Mouse (Mus musculus): ENCODE measurements at regions not wholly inside any gene's neighbourhood (a gene's known extent, or its start where the extent isn't known, plus 50 kb on each side); places are given as distances from the start of the nearest gene placed in this dataset.

- Histone ChIP-seq H3K9ac (ENCODE audit: low read depth, low read length) (no peak overlapping the region), H3K4me1 (ENCODE audit: control insufficient read depth, insufficient read depth, low read length) (no peaks in the 10 kb centered on the region), H3K36me3 (ENCODE audit: control insufficient read depth, insufficient read depth, low read length) (no peaks in the 10 kb centered on the region), H3K27ac (ENCODE audit: low read depth, low read length) (no peak overlapping the region), H3K4me3 (ENCODE audit: low read depth, low read length) (no peak overlapping the region), H3K27me3 (ENCODE audit: control insufficient read depth, insufficient read depth, low read length) (no peaks in the 10 kb centered on the region), H3K9me3 (replicated peaks; ENCODE audit: control insufficient read depth, low read length) (no peaks in the 10 kb centered on the region), H3K4me2 (no peak overlapping the region)
- ATAC-seq (replicated peaks; ENCODE audit: insufficient number of reproducible peaks, low FRiP score, low TSS enrichment): no peak
- 83% methylated on average over 3 of the region's 3 CpGs for WGBS (ENCODE audit: insufficient replicate concordance)
These were observed 288.2 kb upstream of the Jarid2 start for GRCm38 (mm10) chr13:44441061-44441460.

GRCm38 (mm10) chr13:44449216-44449830, 280.0 kb upstream of the Jarid2 start:
- WGBS (ENCODE audit: insufficient replicate concordance): 67% methylated on average over 1 of the region's 1 CpGs
- ATAC-seq (replicated peaks; ENCODE audit: insufficient number of reproducible peaks, low FRiP score, low TSS enrichment): no peak
- no peaks in the 10 kb centered on the region for H3K36me3 ChIP-seq (ENCODE audit: control insufficient read depth, insufficient read depth, low read length)

GRCm38 (mm10) chr13:44451224-44451623, 278.1 kb upstream of the Jarid2 start:
- H3K4me1 ChIP-seq (ENCODE audit: control insufficient read depth, insufficient read depth, low read length): peaks cover 10% of the 10 kb centered on the region
- 87% methylated on average over 5 of the region's 5 CpGs for WGBS (ENCODE audit: insufficient replicate concordance)
- H3K4me2 ChIP-seq: no peak overlapping the region
- H3K27me3 ChIP-seq (ENCODE audit: control insufficient read depth, insufficient read depth, low read length): no peaks in the 10 kb centered on the region
- H3K36me3 ChIP-seq (ENCODE audit: control insufficient read depth, insufficient read depth, low read length): no peaks in the 10 kb centered on the region
- no peak overlapping the region for H3K9ac ChIP-seq (ENCODE audit: low read depth, low read length)
- no peaks in the 10 kb centered on the region for H3K9me3 ChIP-seq (replicated peaks; ENCODE audit: control insufficient read depth, low read length)
- no peak overlapping the region for H3K4me3 ChIP-seq (ENCODE audit: low read depth, low read length)
- no peak for ATAC-seq (replicated peaks; ENCODE audit: insufficient number of reproducible peaks, low FRiP score, low TSS enrichment)
- H3K27ac ChIP-seq (ENCODE audit: low read depth, low read length): no peak overlapping the region

More at GRCm38 (mm10) chr13:44449216-44449830, 280.0 kb upstream of the Jarid2 start:
- Histone ChIP-seq H3K27ac (ENCODE audit: low read depth, low read length) (no peak overlapping the region), H3K9ac (ENCODE audit: low read depth, low read length) (no peak overlapping the region), H3K27me3 (ENCODE audit: control insufficient read depth, insufficient read depth, low read length) (no peaks in the 10 kb centered on the region), H3K4me1 (ENCODE audit: control insufficient read depth, insufficient read depth, low read length) (peaks cover 9% of the 10 kb centered on the region), H3K4me3 (ENCODE audit: low read depth, low read length) (no peak overlapping the region), H3K9me3 (replicated peaks; ENCODE audit: control insufficient read depth, low read length) (no peaks in the 10 kb centered on the region), H3K4me2 (no peak overlapping the region)

GRCm38 (mm10) chr13:44453131-44453530, 276.1 kb upstream of the Jarid2 start:
- H3K36me3 ChIP-seq (ENCODE audit: control insufficient read depth, insufficient read depth, low read length): no peaks in the 10 kb centered on the region
- H3K9ac ChIP-seq (ENCODE audit: low read depth, low read length): no peak overlapping the region
- H3K9me3 ChIP-seq (replicated peaks; ENCODE audit: control insufficient read depth, low read length): no peaks in the 10 kb centered on the region; the same call in 1 of the 2 replicates
- H3K27ac ChIP-seq (ENCODE audit: low read depth, low read length): no peak overlapping the region
- no peak for ATAC-seq (replicated peaks; ENCODE audit: insufficient number of reproducible peaks, low FRiP score, low TSS enrichment)
- no peak overlapping the region for H3K4me3 ChIP-seq (ENCODE audit: low read depth, low read length)
- WGBS (ENCODE audit: insufficient replicate concordance): 58% methylated on average over 7 of the region's 7 CpGs
- H3K4me2 ChIP-seq: no peak overlapping the region
- H3K4me1 ChIP-seq (ENCODE audit: control insufficient read depth, insufficient read depth, low read length): peaks cover 10% of the 10 kb centered on the region
- H3K27me3 ChIP-seq (ENCODE audit: control insufficient read depth, insufficient read depth, low read length): no peaks in the 10 kb centered on the region

- ATAC-seq (replicated peaks; ENCODE audit: insufficient number of reproducible peaks, low FRiP score, low TSS enrichment): no peak
- 21% methylated on average over 9 of the region's 9 CpGs for WGBS (ENCODE audit: insufficient replicate concordance)
- Histone ChIP-seq H3K4me3 (ENCODE audit: low read depth, low read length) (no peak overlapping the region), H3K27me3 (ENCODE audit: control insufficient read depth, insufficient read depth, low read length) (no peaks in the 10 kb centered on the region), H3K4me1 (ENCODE audit: control insufficient read depth, insufficient read depth, low read length) (peaks cover 10% of the 10 kb centered on the region), H3K36me3 (ENCODE audit: control insufficient read depth, insufficient read depth, low read length) (no peaks in the 10 kb centered on the region), H3K9me3 (replicated peaks; ENCODE audit: control insufficient read depth, low read length) (no peaks in the 10 kb centered on the region; the same call in 1 of the 2 replicates), H3K27ac (ENCODE audit: low read depth, low read length) (no peak overlapping the region), H3K9ac (ENCODE audit: low read depth, low read length) (no peak overlapping the region), H3K4me2 (no peak overlapping the region)
These were observed 275.1 kb upstream of the Jarid2 start for GRCm38 (mm10) chr13:44454136-44454535.

DNA sequence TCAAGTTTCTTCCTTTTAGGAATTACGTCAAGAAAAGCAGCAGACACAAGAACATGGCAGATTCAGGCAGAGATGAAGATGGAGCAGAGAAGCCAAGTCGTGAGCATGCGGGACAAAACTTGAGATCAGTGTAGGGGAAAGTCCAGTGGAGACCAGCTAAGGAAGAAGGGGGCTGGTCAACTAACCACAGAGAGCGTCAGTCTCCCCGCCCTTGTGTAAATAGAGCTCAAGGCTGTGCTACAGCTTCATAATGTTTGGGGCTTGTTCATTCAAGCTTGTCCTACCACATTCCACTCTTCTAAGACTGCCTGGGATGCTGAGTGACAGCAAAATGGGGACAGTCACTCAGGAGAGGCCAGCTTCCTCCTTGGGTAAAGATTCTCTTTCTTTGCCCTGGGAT, 274.1 kb upstream of the Jarid2 start:
- 71% methylated on average over 5 of the region's 5 CpGs for WGBS (ENCODE audit: insufficient replicate concordance)
- ATAC-seq (replicated peaks; ENCODE audit: insufficient number of reproducible peaks, low FRiP score, low TSS enrichment): no peak
- Histone ChIP-seq H3K27ac (ENCODE audit: low read depth, low read length) (no peak overlapping the region), H3K9ac (ENCODE audit: low read depth, low read length) (no peak overlapping the region), H3K4me1 (ENCODE audit: control insufficient read depth, insufficient read depth, low read length) (peaks cover 10% of the 10 kb centered on the region), H3K4me2 (no peak overlapping the region), H3K27me3 (ENCODE audit: control insufficient read depth, insufficient read depth, low read length) (no peaks in the 10 kb centered on the region), H3K36me3 (ENCODE audit: control insufficient read depth, insufficient read depth, low read length) (no peaks in the 10 kb centered on the region), H3K9me3 (replicated peaks; ENCODE audit: control insufficient read depth, low read length) (no peaks in the 10 kb centered on the region; the same call in 1 of the 2 replicates), H3K4me3 (ENCODE audit: low read depth, low read length) (no peak overlapping the region)

DNA sequence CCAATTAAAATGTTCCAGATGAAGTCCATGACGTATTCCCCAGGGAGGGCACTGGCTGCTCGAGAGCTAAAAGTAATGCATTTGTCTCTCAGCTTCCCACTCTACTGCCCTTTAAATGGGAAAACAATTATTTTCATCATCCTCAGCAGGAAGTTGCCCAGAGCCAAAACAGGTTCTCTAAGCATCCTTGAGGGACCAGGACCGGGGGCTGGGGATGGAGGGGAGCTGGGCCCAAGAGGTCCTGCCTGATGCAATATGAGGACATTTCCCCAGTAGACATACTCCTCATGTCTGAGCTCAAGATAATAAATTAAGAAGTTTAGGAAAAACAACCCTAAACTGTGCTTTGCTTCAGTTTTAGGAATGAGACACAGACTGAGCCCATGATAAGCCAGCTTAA, 270.5 kb upstream of the Jarid2 start:
- WGBS (ENCODE audit: insufficient replicate concordance): 70% methylated on average over 3 of the region's 3 CpGs
- no peak for ATAC-seq (replicated peaks; ENCODE audit: insufficient number of reproducible peaks, low FRiP score, low TSS enrichment)
- no peak overlapping the region for H3K9ac ChIP-seq (ENCODE audit: low read depth, low read length)
- H3K27ac ChIP-seq (ENCODE audit: low read depth, low read length): no peak overlapping the region
- H3K4me1 ChIP-seq (ENCODE audit: control insufficient read depth, insufficient read depth, low read length): peaks cover 3% of the 10 kb centered on the region; the same call in 1 of the 2 replicates
- H3K4me3 ChIP-seq (ENCODE audit: low read depth, low read length): no peak overlapping the region
- no peak overlapping the region for H3K4me2 ChIP-seq
- no peaks in the 10 kb centered on the region for H3K36me3 ChIP-seq (ENCODE audit: control insufficient read depth, insufficient read depth, low read length)
- no peaks in the 10 kb centered on the region; the same call in 1 of the 2 replicates for H3K9me3 ChIP-seq (replicated peaks; ENCODE audit: control insufficient read depth, low read length)
- H3K27me3 ChIP-seq (ENCODE audit: control insufficient read depth, insufficient read depth, low read length): no peaks in the 10 kb centered on the region

DNA sequence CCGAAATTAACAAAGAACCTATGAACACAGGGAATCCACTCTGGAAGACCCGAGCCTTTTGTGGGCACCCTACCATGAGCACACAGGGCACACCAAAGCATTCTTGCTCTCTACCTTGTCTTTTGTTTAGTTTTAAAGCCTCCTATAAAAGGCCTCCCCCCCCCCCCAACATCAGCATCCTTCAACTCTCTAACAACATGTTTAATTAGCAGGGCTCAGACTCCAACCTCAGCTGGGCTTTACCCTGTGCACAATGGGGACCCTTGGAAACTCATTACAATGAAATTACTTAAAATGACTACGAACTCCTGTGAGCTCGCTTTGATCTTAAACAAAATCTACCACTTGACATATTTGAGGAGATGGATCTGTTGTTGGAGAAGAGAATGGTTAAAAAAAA, 270.1 kb upstream of the Jarid2 start:
- Histone ChIP-seq H3K9me3 (replicated peaks; ENCODE audit: control insufficient read depth, low read length) (no peaks in the 10 kb centered on the region; the same call in 1 of the 2 replicates), H3K27me3 (ENCODE audit: control insufficient read depth, insufficient read depth, low read length) (no peaks in the 10 kb centered on the region), H3K27ac (ENCODE audit: low read depth, low read length) (no peak overlapping the region), H3K9ac (ENCODE audit: low read depth, low read length) (no peak overlapping the region), H3K4me2 (no peak overlapping the region), H3K4me3 (ENCODE audit: low read depth, low read length) (no peak overlapping the region), H3K36me3 (ENCODE audit: control insufficient read depth, insufficient read depth, low read length) (no peaks in the 10 kb centered on the region), H3K4me1 (ENCODE audit: control insufficient read depth, insufficient read depth, low read length) (peaks cover 2% of the 10 kb centered on the region; the same call in 1 of the 2 replicates)
- 71% methylated on average over 4 of the region's 4 CpGs for WGBS (ENCODE audit: insufficient replicate concordance)
- no peak for ATAC-seq (replicated peaks; ENCODE audit: insufficient number of reproducible peaks, low FRiP score, low TSS enrichment)

DNA sequence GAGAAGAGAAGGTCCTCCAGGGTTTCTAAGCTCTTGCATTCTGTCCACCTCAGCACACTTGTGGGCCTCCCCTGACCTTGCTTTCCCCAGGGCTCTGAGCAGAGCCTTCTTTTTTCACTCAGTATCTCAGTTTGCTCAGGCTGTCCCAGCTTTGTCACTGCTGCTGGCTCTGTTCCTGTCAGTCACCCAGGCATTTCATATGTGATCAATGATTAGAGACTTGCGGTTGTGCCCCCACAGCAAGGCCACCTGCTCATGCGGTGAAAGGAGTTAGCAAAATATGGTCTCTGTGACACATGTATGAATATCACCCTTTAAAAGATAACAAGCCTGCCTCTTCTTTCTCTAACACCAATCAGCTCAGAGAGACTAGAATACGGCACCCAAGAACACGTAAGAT, 265.6 kb upstream of the Jarid2 start:
- WGBS (ENCODE audit: insufficient replicate concordance): 90% methylated on average over 4 of the region's 4 CpGs
- no peak for ATAC-seq (replicated peaks; ENCODE audit: insufficient number of reproducible peaks, low FRiP score, low TSS enrichment)
- Histone ChIP-seq H3K4me2 (no peak overlapping the region), H3K4me1 (ENCODE audit: control insufficient read depth, insufficient read depth, low read length) (peaks cover 7% of the 10 kb centered on the region), H3K27ac (ENCODE audit: low read depth, low read length) (no peak overlapping the region), H3K4me3 (ENCODE audit: low read depth, low read length) (no peak overlapping the region), H3K27me3 (ENCODE audit: control insufficient read depth, insufficient read depth, low read length) (no peaks in the 10 kb centered on the region), H3K9ac (ENCODE audit: low read depth, low read length) (no peak overlapping the region), H3K36me3 (ENCODE audit: control insufficient read depth, insufficient read depth, low read length) (no peaks in the 10 kb centered on the region), H3K9me3 (replicated peaks; ENCODE audit: control insufficient read depth, low read length) (no peaks in the 10 kb centered on the region)
